Mouse (Mus musculus) forebrain, embryonic 11.5 days (tissue): ENCODE measurements around the gene Uba1. TPM values are rescaled to one million over a fixed set of nuclear protein-coding genes. Genes with fewer than 3 reads are reported as not detected.
A peak's percentile ranks its signal among the peaks of the same experiment; 100 is the strongest.
"Not testable (repeated sequence)": the region's sequence is repeated elsewhere in the genome, so short reads cannot be mapped to it uniquely, and the experiment has no call there.

ENCODE experiments used
- ATAC-seq: fragments of 200-750 bp; cut with Nextera tagmentation; replicated peaks from 2 replicates; pipeline ENCODE4 v1.8.0; 2017; ENCODE audit warnings: moderate TSS enrichment; ENCODE audit not compliant: low FRiP score
- DNase-seq: peaks from one replicate; pipeline ENCODE4 v3.0.0-alpha.2; 2017; ENCODE audit warnings: low spot score
- H3K27ac ChIP-seq: fragments of 300-500 bp; sonication (generic); 2 replicates; pipeline ENCODE4 v1.5.1; 2014; ENCODE audit warnings: low read depth, low read length
- H3K27me3 ChIP-seq: fragments of 300-500 bp; sonication (generic); 2 replicates; pipeline ENCODE4 v1.6.1; 2014; ENCODE audit warnings: mild to moderate bottlenecking, low read length, mixed read lengths; ENCODE audit not compliant: control insufficient read depth, insufficient read depth
- H3K36me3 ChIP-seq: fragments of 300-500 bp; sonication (generic); 2 replicates; pipeline ENCODE4 v1.6.1; 2014; ENCODE audit warnings: mild to moderate bottlenecking, low read length, moderate library complexity, mixed read lengths; ENCODE audit not compliant: control insufficient read depth, insufficient read depth
- H3K4me1 ChIP-seq: fragments of 300-500 bp; sonication (generic); replicated peaks from 2 replicates; pipeline ENCODE4 v1.6.1; 2014; ENCODE audit warnings: low read length, mixed read lengths; ENCODE audit not compliant: control insufficient read depth, insufficient read depth
- H3K4me2 ChIP-seq: fragments of 300-500 bp; sonication (generic); 2 replicates; pipeline ENCODE4 v1.6.1; 2014; ENCODE audit warnings: low read depth, mild to moderate bottlenecking, low read length, moderate library complexity, mixed read lengths; ENCODE audit not compliant: severe bottlenecking
- H3K4me3 ChIP-seq: fragments of 300-500 bp; sonication (generic); 2 replicates; pipeline ENCODE4 v1.5.1; 2014; ENCODE audit warnings: low read depth, low read length
- H3K9ac ChIP-seq: fragments of 300-500 bp; sonication (generic); 2 replicates; pipeline ENCODE4 v1.6.1; 2014; ENCODE audit warnings: low read length
- H3K9me3 ChIP-seq: fragments of 300-500 bp; sonication (generic); 2 replicates; pipeline ENCODE4 v1.6.1; 2016; ENCODE audit warnings: low read length, mixed read lengths; ENCODE audit not compliant: control insufficient read depth
- WGBS: fragments of 180-500 bp; shearing (Covaris S2); extraction: QIAGEN DNeasy Blood & Tissue Kit; methylation state at CpG from one replicate; pipeline ENCODE4 v1.1.7; 2014; 5-methylcytosine and 5-hydroxymethylcytosine counted together
- polyA plus RNA-seq: library from polyadenylated mRNA; unstranded; fragments of >200 nt; fragmentation: Nextera tagmentation; extraction: Ambion mirVana; gene quantifications from 2 replicates; pipeline ENCODE4 v1.2.1, GENCODE M21; 2014

Gene Uba1
- polyA plus RNA-seq, 1 experiment from 2014 or later: 300 TPM

- ATAC-seq: no peak
- 92% methylated on average over 1 of the region's 1 CpGs for WGBS
- no peak overlapping the region for H3K9ac ChIP-seq
- H3K27ac ChIP-seq: no peak overlapping the region
- DNase-seq: no peak
- no peaks in the 10 kb centered on the region for H3K9me3 ChIP-seq
- H3K4me1 ChIP-seq: 0 out of 2 replicates have a peak, but pooled peaks cover 2% of the 10 kb centered on the region
- no peak overlapping the region for H3K4me2 ChIP-seq
- no peaks in the 10 kb centered on the region; the same call in 1 of the 2 replicates for H3K36me3 ChIP-seq
- H3K27me3 ChIP-seq: no peaks in the 10 kb centered on the region
- H3K4me3 ChIP-seq: no peak overlapping the region
These were observed 34.5 kb downstream of the Uba1 start for GRCm38 (mm10) chrX:20692616-20693015.

GRCm38 (mm10) chrX:20695842-20696241, 37.7 kb downstream of the Uba1 start:
- DNase-seq (no peak), ATAC-seq (no peak)
- Histone ChIP-seq H3K9me3 (no peaks in the 10 kb centered on the region), H3K9ac (no peak overlapping the region), H3K4me3 (no peak overlapping the region), H3K4me2 (no peak overlapping the region), H3K27me3 (no peaks in the 10 kb centered on the region), H3K36me3 (no peaks in the 10 kb centered on the region; the same call in 1 of the 2 replicates), H3K4me1 (no peaks in the 10 kb centered on the region), H3K27ac (no peak overlapping the region)
- WGBS: 91% methylated on average over 4 of the region's 4 CpGs

- Histone ChIP-seq H3K36me3 (no peaks in the 10 kb centered on the region), H3K9me3 (no peaks in the 10 kb centered on the region), H3K4me1 (no peaks in the 10 kb centered on the region), H3K9ac (peak within 1 kb of the TSS; percentile 61), H3K4me2 (peak within 1 kb of the TSS; percentile 46), H3K27ac (peak within 1 kb of the TSS; percentile 90), H3K4me3 (peak within 1 kb of the TSS; percentile 55), H3K27me3 (no peaks in the 10 kb centered on the region)
- ATAC-seq (peak; percentile 78), DNase-seq (peak; percentile 78)
- 21% methylated on average over 32 of the region's 32 CpGs for WGBS
These were observed 45.7 kb downstream of the Uba1 start, which contains the start of gene Usp11 for GRCm38 (mm10) chrX:20703741-20704290. Usp11 (plus strand) TSS chrX:20703906.

GRCm38 (mm10) chrX:20704295-20705082, 46.4 kb downstream of the Uba1 start:
- H3K4me1 ChIP-seq: no peaks in the 10 kb centered on the region
- H3K36me3 ChIP-seq: no peaks in the 10 kb centered on the region
- no peaks in the 10 kb centered on the region for H3K9me3 ChIP-seq
- peak overlapping the region; percentile 55 for H3K4me3 ChIP-seq
- peak overlapping the region; percentile 61 for H3K9ac ChIP-seq
- no peaks in the 10 kb centered on the region for H3K27me3 ChIP-seq
- peak; percentile 86 for DNase-seq
- H3K27ac ChIP-seq: peak overlapping the region; percentile 90
- ATAC-seq: peak; percentile 96
- 19% methylated on average over 32 of the region's 32 CpGs for WGBS
- H3K4me2 ChIP-seq: peak overlapping the region; percentile 46; the same call in 1 of the 2 replicates

- ATAC-seq: no peak
- Histone ChIP-seq H3K9ac (no peak overlapping the region), H3K4me3 (peak overlapping the region; percentile 55), H3K27ac (no peak overlapping the region), H3K4me2 (peak overlapping the region; percentile 41; the same call in 1 of the 2 replicates), H3K36me3 (no peaks in the 10 kb centered on the region), H3K9me3 (no peaks in the 10 kb centered on the region), H3K27me3 (no peaks in the 10 kb centered on the region), H3K4me1 (no peaks in the 10 kb centered on the region)
- DNase-seq: no peak
- 30% methylated on average over 3 of the region's 3 CpGs for WGBS
These were observed 46.9 kb downstream of the Uba1 start for GRCm38 (mm10) chrX:20705083-20705402.

GRCm38 (mm10) chrX:20728681-20729080, 70.6 kb downstream of the Uba1 start:
- ATAC-seq (no peak), DNase-seq (no peak)
- Histone ChIP-seq H3K27ac (no peak overlapping the region), H3K9me3 (no peaks in the 10 kb centered on the region), H3K27me3 (no peaks in the 10 kb centered on the region), H3K36me3 (no peaks in the 10 kb centered on the region), H3K4me1 (no peaks in the 10 kb centered on the region), H3K4me2 (no peak overlapping the region), H3K9ac (no peak overlapping the region), H3K4me3 (no peak overlapping the region)
- 76% methylated on average over 5 of the region's 5 CpGs for WGBS

- H3K9me3 ChIP-seq, H3K4me1 ChIP-seq, H3K4me2 ChIP-seq, H3K27me3 ChIP-seq, H3K27ac ChIP-seq, ATAC-seq, H3K4me3 ChIP-seq, DNase-seq, H3K9ac ChIP-seq, H3K36me3 ChIP-seq: not testable (repeated sequence)
- WGBS: 47% methylated on average over 10 of the region's 10 CpGs
These were observed 71.9 kb downstream of the Uba1 start for GRCm38 (mm10) chrX:20730048-20730447.
